Mouse (Mus musculus): ENCODE data around the gene Psme3. TPM values are rescaled to one million over a fixed set of nuclear protein-coding genes. Genes with fewer than 3 reads are reported as not detected.

The Psme3 gene
- polyA plus RNA-seq, 1 experiment from 2014 or later, result 138 TPM

DNA sequence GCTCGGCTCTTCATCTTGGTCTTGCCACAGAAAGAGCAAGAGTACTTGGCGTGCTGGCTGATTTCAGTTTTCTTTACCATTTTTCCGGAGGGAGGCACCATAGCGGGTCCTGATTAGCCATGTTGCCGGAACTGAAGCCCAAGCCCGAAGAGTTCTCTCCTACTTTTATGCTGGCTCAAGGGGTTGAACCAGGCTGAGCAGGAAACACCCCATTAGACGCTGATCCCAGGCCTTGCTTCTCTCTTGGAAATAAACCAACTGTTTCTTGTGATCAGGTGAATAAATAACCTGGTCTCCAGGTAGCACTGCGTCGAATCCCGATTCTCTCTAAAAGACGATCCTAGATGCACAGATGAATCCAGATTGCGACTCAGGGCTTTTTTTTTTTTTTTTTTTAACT is 37.4 kb downstream of the Psme3 start:
- no peak overlapping the region for H3K27ac ChIP-seq (ENCODE audit: low read depth, low read length)
- 90% methylated on average over 12 of the region's 12 CpGs for WGBS
- H3K36me3 ChIP-seq (ENCODE audit: control insufficient read depth, insufficient read depth, low read length), result no peaks in the 10 kb centered on the region
- H3K4me1 ChIP-seq (replicated peaks; ENCODE audit: control insufficient read depth, insufficient read depth, low read length), result no peaks in the 10 kb centered on the region
- no peaks in the 10 kb centered on the region for H3K9me3 ChIP-seq (ENCODE audit: control insufficient read depth, low read length)
- no peak overlapping the region for H3K9ac ChIP-seq (ENCODE audit: low read depth, low read length)
- no peaks in the 10 kb centered on the region for H3K27me3 ChIP-seq (ENCODE audit: control insufficient read depth, insufficient read depth, low read length)
- H3K4me2 ChIP-seq (replicated peaks; ENCODE audit: low read depth, low read length), result no peak overlapping the region
- DNase-seq (ENCODE audit: low spot score), result no peak
- no peak for ATAC-seq (ENCODE audit: low FRiP score)
- no peak overlapping the region for H3K4me3 ChIP-seq (ENCODE audit: low read depth, low read length)

DNA sequence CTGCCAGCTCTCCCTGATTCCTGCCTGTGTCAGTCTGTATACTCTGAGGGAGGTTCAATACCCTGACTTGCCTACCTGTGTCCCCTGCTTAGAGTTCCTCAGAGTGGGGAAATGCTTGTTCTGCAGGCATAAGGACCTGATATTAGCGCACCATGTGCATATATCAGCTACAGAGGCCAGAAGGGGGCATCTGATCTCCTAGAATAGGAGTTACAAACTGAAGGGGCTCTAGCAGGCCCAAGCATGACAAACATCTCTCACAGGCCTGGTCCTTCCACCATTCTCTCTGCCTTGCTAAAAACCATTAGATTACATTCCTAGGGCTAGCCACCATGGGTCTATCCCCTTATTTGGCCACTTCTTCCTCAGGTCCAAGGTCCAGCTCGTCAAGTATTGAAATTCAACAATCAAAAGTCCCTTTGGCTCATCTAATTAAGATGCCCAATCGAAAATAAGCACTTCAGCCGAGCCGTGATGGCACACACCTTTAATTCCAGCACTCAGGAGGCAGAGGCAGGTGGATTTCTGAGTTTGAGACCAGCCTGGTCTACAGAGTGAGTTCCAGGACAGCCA is 38.5 kb downstream of the Psme3 start:
- H3K36me3 ChIP-seq (ENCODE audit: control insufficient read depth, insufficient read depth, low read length), result no peaks in the 10 kb centered on the region
- no peaks in the 10 kb centered on the region for H3K9me3 ChIP-seq (ENCODE audit: control insufficient read depth, low read length)
- no peaks in the 10 kb centered on the region for H3K4me1 ChIP-seq (replicated peaks; ENCODE audit: control insufficient read depth, insufficient read depth, low read length)
- H3K4me2 ChIP-seq (replicated peaks; ENCODE audit: low read depth, low read length), result no peak overlapping the region
- no peaks in the 10 kb centered on the region for H3K27me3 ChIP-seq (ENCODE audit: control insufficient read depth, insufficient read depth, low read length)
- H3K27ac ChIP-seq (ENCODE audit: low read depth, low read length), result no peak overlapping the region
- no peak overlapping the region for H3K9ac ChIP-seq (ENCODE audit: low read depth, low read length)
- 87% methylated on average over 5 of the region's 5 CpGs for WGBS
- no peak for DNase-seq (ENCODE audit: low spot score)
- no peak for ATAC-seq (ENCODE audit: low FRiP score)
- H3K4me3 ChIP-seq (ENCODE audit: low read depth, low read length), result no peak overlapping the region

DNA sequence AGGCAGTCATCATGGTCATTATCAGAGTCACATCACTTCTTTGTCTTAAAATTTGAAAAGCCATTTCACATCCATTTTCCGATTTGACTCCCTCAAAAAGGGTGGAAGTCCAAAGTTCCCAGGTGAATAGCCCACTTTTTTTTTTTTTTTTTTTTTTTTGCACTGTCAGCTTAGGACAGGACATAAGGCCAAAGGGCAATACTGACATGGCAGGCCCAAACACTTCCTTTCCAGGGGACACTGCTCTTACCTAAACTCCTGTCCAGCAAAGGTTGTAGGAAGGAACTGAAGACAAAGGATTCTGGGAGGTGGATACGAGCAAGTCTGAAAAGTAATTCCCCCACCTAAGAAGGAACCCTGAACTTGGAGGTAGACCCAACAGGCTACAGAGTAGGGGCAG is 39.9 kb downstream of the Psme3 start:
- no peak for DNase-seq (ENCODE audit: low spot score)
- Histone ChIP-seq H3K27me3 (ENCODE audit: control insufficient read depth, insufficient read depth, low read length) (no peaks in the 10 kb centered on the region), H3K4me1 (replicated peaks; ENCODE audit: control insufficient read depth, insufficient read depth, low read length) (no peaks in the 10 kb centered on the region), H3K27ac (ENCODE audit: low read depth, low read length) (no peak overlapping the region), H3K4me3 (ENCODE audit: low read depth, low read length) (no peak overlapping the region), H3K9me3 (ENCODE audit: control insufficient read depth, low read length) (no peaks in the 10 kb centered on the region), H3K36me3 (ENCODE audit: control insufficient read depth, insufficient read depth, low read length) (no peaks in the 10 kb centered on the region), H3K4me2 (replicated peaks; ENCODE audit: low read depth, low read length) (no peak overlapping the region), H3K9ac (ENCODE audit: low read depth, low read length) (no peak overlapping the region)
- WGBS, result 94% methylated on average over 2 of the region's 2 CpGs
- no peak for ATAC-seq (ENCODE audit: low FRiP score)

DNA sequence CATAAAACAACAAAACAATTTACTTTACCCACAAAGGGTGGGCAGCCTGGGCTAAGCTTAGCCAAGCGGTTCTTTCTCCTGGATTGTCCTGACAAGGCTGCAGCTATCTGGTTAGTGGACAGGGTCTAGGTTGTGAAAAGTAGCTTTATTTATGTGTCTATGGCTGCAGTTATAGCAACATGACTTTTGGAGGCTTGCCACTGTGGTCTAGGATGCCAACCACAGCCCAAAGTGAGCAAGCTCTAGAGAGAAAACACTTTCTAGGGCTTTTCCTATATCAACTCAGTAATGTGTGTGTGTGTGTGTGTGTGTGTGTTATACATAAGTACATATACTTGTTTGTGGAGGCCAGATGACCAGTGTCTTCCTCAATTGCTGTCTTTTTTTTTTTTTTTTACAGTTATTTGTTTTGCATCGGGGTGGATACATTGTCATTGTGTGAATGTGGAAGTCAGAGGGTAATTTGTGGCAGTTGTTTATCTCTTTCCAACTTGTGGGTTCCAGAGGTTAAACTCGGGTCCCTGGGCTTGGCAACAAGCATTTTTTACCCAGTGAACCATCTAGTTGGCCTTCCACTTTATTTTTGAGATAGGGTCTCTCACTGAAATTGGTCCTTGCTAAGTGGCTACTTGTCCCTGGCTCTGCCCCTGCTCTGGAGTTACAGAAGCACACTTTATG is 41.6 kb downstream of the Psme3 start:
- Histone ChIP-seq H3K9me3 (ENCODE audit: control insufficient read depth, low read length) (no peaks in the 10 kb centered on the region), H3K4me1 (replicated peaks; ENCODE audit: control insufficient read depth, insufficient read depth, low read length) (no peaks in the 10 kb centered on the region), H3K4me2 (replicated peaks; ENCODE audit: low read depth, low read length) (no peak overlapping the region), H3K9ac (ENCODE audit: low read depth, low read length) (no peak overlapping the region), H3K27ac (ENCODE audit: low read depth, low read length) (no peak overlapping the region), H3K36me3 (ENCODE audit: control insufficient read depth, insufficient read depth, low read length) (no peaks in the 10 kb centered on the region), H3K27me3 (ENCODE audit: control insufficient read depth, insufficient read depth, low read length) (no peaks in the 10 kb centered on the region), H3K4me3 (ENCODE audit: low read depth, low read length) (no peak overlapping the region)
- WGBS, result 78% methylated on average over 3 of the region's 3 CpGs
- DNase-seq (ENCODE audit: low spot score) (no peak), ATAC-seq (ENCODE audit: low FRiP score) (no peak)

DNA sequence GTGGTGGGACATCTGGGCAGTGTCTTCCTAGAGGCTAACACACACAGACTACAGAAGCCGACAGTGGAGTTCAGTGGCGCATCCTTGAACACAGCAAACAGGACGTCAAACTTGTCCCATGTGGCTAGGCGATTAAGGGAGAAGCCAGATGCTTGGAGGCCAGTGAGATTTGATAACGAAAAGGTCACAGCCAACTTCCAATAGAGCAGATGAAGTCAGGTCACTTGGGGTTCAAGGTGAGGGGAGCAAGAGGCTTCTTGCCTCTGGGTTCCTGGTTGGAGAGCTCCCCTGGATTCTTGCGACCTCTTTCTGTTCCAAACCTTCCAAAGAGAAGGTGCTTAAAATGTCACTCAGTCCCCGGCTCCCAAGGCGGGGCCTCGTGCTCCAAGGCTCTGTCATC is 43.8 kb downstream of the Psme3 start:
- H3K36me3 ChIP-seq (ENCODE audit: control insufficient read depth, insufficient read depth, low read length), result no peaks in the 10 kb centered on the region
- H3K4me3 ChIP-seq (ENCODE audit: low read depth, low read length), result no peak overlapping the region
- no peak overlapping the region for H3K9ac ChIP-seq (ENCODE audit: low read depth, low read length)
- DNase-seq (ENCODE audit: low spot score) (no peak), ATAC-seq (ENCODE audit: low FRiP score) (no peak)
- H3K27me3 ChIP-seq (ENCODE audit: control insufficient read depth, insufficient read depth, low read length), result no peaks in the 10 kb centered on the region
- H3K4me1 ChIP-seq (replicated peaks; ENCODE audit: control insufficient read depth, insufficient read depth, low read length), result no peaks in the 10 kb centered on the region
- H3K4me2 ChIP-seq (replicated peaks; ENCODE audit: low read depth, low read length), result no peak overlapping the region
- H3K9me3 ChIP-seq (ENCODE audit: control insufficient read depth, low read length), result no peaks in the 10 kb centered on the region
- no peak overlapping the region for H3K27ac ChIP-seq (ENCODE audit: low read depth, low read length)
- 75% methylated on average over 9 of the region's 9 CpGs for WGBS

DNA sequence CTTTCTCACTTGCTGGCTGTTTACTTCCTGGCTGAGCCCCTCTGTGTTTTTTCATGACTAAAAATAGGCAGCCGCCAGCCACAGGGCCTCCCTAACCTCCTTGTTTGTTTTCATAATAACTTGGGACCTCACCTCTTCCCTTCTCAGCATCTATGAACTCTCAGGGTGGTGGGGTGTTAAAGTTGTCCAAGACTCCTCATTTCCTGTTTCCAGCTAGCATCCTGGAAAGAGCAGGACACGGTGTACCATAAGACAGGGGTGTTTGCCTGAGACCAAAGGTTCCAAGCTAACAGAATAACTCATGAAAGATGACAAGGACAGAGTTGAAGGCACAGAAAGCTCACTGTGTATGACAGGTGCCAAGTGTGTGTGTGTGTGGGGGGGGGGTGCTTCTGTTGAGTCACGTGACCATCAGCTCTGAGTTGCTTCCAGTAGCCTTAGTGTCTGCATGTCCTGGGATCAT is 44.7 kb downstream of the Psme3 start:
- no peak overlapping the region for H3K4me3 ChIP-seq (ENCODE audit: low read depth, low read length)
- WGBS, result 58% methylated on average over 3 of the region's 3 CpGs
- no peak overlapping the region for H3K4me2 ChIP-seq (replicated peaks; ENCODE audit: low read depth, low read length)
- DNase-seq (ENCODE audit: low spot score), result no peak
- H3K27ac ChIP-seq (ENCODE audit: low read depth, low read length), result no peak overlapping the region
- no peaks in the 10 kb centered on the region for H3K36me3 ChIP-seq (ENCODE audit: control insufficient read depth, insufficient read depth, low read length)
- no peaks in the 10 kb centered on the region for H3K27me3 ChIP-seq (ENCODE audit: control insufficient read depth, insufficient read depth, low read length)
- no peak overlapping the region for H3K9ac ChIP-seq (ENCODE audit: low read depth, low read length)
- H3K4me1 ChIP-seq (replicated peaks; ENCODE audit: control insufficient read depth, insufficient read depth, low read length), result no peaks in the 10 kb centered on the region
- H3K9me3 ChIP-seq (ENCODE audit: control insufficient read depth, low read length), result no peaks in the 10 kb centered on the region
- no peak for ATAC-seq (ENCODE audit: low FRiP score)

DNA sequence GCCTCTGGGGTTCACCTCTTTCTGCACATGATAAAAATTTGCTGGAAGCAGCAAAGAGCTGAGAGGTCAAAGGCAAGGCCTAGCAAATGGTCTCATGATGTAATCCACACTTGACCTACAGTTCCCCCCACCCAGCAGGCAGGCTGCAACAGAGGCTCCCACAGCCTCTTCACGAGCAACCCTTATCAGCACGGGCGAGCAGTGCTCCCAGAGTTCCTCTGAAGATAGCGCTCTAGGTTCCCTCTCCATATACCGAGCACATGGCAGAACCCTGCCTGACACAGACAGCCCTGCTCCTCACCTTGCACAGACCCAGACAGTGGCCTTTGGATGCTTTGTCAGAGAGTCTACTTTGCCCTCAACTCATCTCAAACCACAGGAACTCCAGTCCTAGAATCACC is 48.5 kb downstream of the Psme3 start:
- H3K36me3 ChIP-seq (ENCODE audit: control insufficient read depth, insufficient read depth, low read length), result no peaks in the 10 kb centered on the region
- no peak overlapping the region for H3K4me3 ChIP-seq (ENCODE audit: low read depth, low read length)
- H3K9ac ChIP-seq (ENCODE audit: low read depth, low read length), result no peak overlapping the region
- no peak overlapping the region for H3K27ac ChIP-seq (ENCODE audit: low read depth, low read length)
- H3K27me3 ChIP-seq (ENCODE audit: control insufficient read depth, insufficient read depth, low read length), result no peaks in the 10 kb centered on the region
- no peak for ATAC-seq (ENCODE audit: low FRiP score)
- no peak for DNase-seq (ENCODE audit: low spot score)
- H3K9me3 ChIP-seq (ENCODE audit: control insufficient read depth, low read length), result no peaks in the 10 kb centered on the region
- 80% methylated on average over 5 of the region's 5 CpGs for WGBS
- no peak overlapping the region for H3K4me2 ChIP-seq (replicated peaks; ENCODE audit: low read depth, low read length)
- no peaks in the 10 kb centered on the region for H3K4me1 ChIP-seq (replicated peaks; ENCODE audit: control insufficient read depth, insufficient read depth, low read length)

DNA sequence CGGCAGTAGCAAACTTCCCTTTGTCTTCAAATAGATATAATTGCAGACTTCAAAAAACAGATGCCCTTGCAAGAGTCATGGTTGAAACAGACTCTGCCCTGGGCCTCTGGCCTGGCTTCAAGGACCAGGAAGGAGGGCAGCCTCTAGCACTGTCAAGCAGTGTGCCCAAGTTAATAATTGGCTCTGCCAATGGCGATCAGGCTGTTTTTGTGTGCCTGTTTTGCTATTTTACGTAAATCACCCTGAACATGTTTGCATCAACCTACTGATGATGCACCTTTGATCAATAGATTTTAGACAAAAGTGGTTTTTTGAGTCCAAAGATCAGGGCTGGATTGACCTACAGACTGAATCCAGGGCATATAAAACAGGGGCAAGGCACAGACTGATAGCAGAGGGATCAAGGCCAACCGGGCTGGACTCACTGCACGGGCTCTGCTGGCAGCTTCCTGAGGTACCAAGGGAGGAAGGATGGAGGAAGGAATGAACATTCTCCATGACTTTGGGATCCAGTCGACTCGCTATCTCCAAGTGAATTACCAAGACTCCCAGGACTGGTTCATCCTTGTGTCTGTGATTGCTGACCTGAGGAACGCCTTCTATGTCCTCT is 51.4 kb downstream of the Psme3 start, which contains the start of gene G6pc:
Gene G6pc (plus strand): TSS at position 236 of the 610 bp plus-strand sequence.
- no peaks in the 10 kb centered on the region for H3K36me3 ChIP-seq (ENCODE audit: control insufficient read depth, insufficient read depth, low read length)
- H3K9ac ChIP-seq (ENCODE audit: low read depth, low read length), result no peak within 1 kb of the TSS
- no peak within 1 kb of the TSS for H3K4me3 ChIP-seq (ENCODE audit: low read depth, low read length)
- ATAC-seq (ENCODE audit: low FRiP score), result no peak
- no peaks in the 10 kb centered on the region for H3K9me3 ChIP-seq (ENCODE audit: control insufficient read depth, low read length)
- H3K4me1 ChIP-seq (replicated peaks; ENCODE audit: control insufficient read depth, insufficient read depth, low read length), result no peaks in the 10 kb centered on the region
- H3K4me2 ChIP-seq (replicated peaks; ENCODE audit: low read depth, low read length), result no peak within 1 kb of the TSS
- no peak for DNase-seq (ENCODE audit: low spot score)
- H3K27ac ChIP-seq (ENCODE audit: low read depth, low read length), result no peak within 1 kb of the TSS
- 86% methylated on average over 8 of the region's 8 CpGs for WGBS
- H3K27me3 ChIP-seq (ENCODE audit: control insufficient read depth, insufficient read depth, low read length), result no peaks in the 10 kb centered on the region

DNA sequence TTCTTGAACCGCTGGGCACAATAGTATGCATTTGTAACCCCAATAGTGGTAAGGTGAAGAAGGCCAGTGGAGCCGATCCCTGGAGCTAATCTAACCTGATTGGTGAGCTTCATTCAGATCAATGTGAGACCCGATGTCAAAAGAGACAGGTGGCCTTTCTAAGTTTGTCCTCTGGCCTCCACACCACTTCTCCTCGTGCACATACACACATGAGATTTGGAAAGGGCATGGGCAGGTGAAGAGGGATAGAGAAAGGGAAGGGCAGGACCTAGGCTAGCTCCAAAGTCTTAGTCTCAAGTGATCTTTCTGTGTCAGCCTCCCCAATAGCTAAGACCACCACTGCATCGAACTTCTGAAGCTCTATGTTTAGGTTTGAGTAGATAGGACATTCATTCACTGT is 54.1 kb downstream of the Psme3 start:
- 67% methylated on average over 5 of the region's 5 CpGs for WGBS
- H3K36me3 ChIP-seq (ENCODE audit: control insufficient read depth, insufficient read depth, low read length), result no peaks in the 10 kb centered on the region
- H3K4me3 ChIP-seq (ENCODE audit: low read depth, low read length), result no peak overlapping the region
- ATAC-seq (ENCODE audit: low FRiP score) (no peak), DNase-seq (ENCODE audit: low spot score) (no peak)
- no peak overlapping the region for H3K27ac ChIP-seq (ENCODE audit: low read depth, low read length)
- H3K27me3 ChIP-seq (ENCODE audit: control insufficient read depth, insufficient read depth, low read length), result no peaks in the 10 kb centered on the region
- H3K9me3 ChIP-seq (ENCODE audit: control insufficient read depth, low read length), result no peaks in the 10 kb centered on the region
- H3K9ac ChIP-seq (ENCODE audit: low read depth, low read length), result no peak overlapping the region
- no peak overlapping the region for H3K4me2 ChIP-seq (replicated peaks; ENCODE audit: low read depth, low read length)
- no peaks in the 10 kb centered on the region for H3K4me1 ChIP-seq (replicated peaks; ENCODE audit: control insufficient read depth, insufficient read depth, low read length)
